Mouse (Mus musculus) T-helper 17 cell (primary cell): ENCODE results near the gene Sik3.

Experiments used
- in situ Hi-C, 2 experiments: fragments of 300-600 bp; cut with MboI, MseI; formaldehyde crosslinking; loops; 1 replicate in 1 of 2; 2 replicates in 1 of 2; pipeline ENCODE4 v1.15.1; 2025; ENCODE audit warnings: high pct_unique_total_duplicates in 2 of 2

The Sik3 gene

DNA sequence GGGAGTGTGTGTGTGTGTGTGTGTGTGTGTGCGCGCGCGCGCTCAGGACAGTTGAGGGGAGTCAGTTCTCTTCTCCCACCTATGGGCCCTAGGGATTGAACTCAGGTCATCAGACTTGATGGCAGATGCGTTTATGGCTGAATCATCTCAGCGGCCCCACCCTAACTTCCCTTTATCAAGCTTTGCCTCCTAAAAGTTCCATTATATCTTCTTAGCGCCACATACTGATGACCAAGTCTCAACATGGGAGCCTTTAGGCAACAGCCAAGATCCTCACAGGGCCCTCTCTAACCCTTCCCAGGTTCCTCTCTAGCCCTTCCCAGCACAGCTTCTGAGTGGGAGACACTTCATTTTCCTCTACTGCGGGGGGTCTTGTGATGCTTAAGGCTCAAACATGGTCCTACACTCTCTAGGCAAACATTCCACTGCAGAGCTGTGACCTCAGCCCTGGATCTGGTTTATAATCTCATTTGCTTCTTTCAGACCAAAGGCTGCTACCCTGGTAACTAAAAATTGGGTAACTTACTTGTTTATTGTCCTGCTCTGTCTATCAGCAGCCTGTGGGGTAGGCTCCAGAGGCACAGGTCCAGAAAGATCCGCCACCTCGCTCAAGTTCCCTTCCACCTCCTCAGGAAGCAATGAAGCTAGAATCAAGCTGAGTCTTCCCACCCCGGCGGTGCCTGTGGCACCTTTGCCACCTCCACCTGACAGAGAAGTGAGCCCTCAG is 204.3 kb downstream of the Sik3 start:
- in situ Hi-C loops, result no loop called here

- in situ Hi-C loops, result no loop called here
Observed at GRCm38 (mm10) chr9:46218176-46218575, 205.6 kb downstream of the Sik3 start.

GRCm38 (mm10) chr9:46223090-46223489 is 210.5 kb downstream of the Sik3 start:
- in situ Hi-C loops, result no loop called here

DNA sequence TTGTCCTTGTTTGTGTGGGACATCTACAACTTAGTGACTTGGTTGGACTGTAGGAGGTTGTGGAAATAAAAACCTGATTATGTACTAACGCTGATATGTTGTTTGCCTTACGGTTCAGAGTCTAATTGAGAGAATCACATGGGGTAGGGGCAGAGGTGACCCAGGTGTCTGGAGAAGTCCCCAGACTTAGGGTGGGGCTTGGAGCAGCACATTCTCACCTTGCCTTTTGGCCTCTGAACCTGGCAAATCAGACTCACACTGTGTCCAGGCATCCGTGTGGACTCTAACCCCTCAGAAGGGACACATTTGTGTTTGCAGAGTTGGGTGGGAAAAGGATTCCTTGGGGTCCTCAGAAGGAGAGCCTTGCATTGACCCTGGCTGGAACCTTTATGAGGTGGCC is 211.5 kb downstream of the Sik3 start:
- in situ Hi-C loops, result no loop called here

DNA sequence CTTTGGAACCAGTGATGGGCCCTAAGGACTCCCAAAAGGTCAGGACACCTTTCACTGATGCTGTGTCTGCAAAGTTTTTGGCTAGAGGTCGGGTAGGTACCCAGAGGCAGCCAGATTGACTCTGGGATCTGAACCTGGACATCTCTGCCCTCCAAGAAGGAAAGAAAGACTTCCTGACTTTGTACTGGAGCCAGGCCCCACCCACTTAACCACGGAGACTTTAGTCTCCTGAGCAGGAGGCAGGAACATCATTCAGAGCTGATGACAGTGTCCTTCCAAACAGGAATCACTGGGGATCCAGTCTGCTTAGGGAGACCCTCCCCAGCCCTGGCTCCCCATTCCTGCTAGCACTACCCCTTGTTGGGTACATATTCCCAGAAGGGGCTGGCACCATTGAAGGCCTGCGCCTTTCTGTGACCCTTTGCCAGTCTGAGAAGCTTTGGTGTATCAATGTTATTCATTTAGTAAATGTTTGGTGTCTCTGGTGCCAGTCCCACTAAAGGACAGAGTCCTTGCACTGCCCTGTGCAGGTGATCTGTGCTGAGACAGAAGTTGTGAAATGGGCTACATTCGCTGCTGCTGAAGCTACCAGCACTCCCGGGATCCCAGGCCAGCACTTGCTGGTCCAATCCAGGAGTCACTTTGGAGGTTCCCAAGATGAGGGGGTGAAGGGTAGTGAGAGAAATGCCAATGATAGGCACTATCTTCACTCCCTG is 212.5 kb downstream of the Sik3 start:
- in situ Hi-C loops, result loop anchor here in 1 of 2 experiments (5.0 kb wide), 1 partner anchor 1083 kb away; no protein-coding TSS in a partner anchor

GRCm38 (mm10) chr9:46227064-46227614 is 214.5 kb downstream of the Sik3 start:
- in situ Hi-C loops, result loop anchor here in 1 of 2 experiments (5.0 kb wide), 1 partner anchor 1085 kb away; no protein-coding TSS in a partner anchor

- in situ Hi-C loops, result loop anchor here in 1 of 2 experiments (5.0 kb wide), 1 partner anchor 1086 kb away; no protein-coding TSS in a partner anchor
Observed at GRCm38 (mm10) chr9:46228491-46228890, 215.9 kb downstream of the Sik3 start, which contains the start of gene Apoa1. Gene Apoa1, plus strand, starts transcription at chr9:46228580.

GRCm38 (mm10) chr9:46229573-46230449 is 217.2 kb downstream of the Sik3 start:
- in situ Hi-C loops, result loop anchor here in 1 of 2 experiments (5.0 kb wide), 1 partner anchor 1088 kb away; no protein-coding TSS in a partner anchor

DNA sequence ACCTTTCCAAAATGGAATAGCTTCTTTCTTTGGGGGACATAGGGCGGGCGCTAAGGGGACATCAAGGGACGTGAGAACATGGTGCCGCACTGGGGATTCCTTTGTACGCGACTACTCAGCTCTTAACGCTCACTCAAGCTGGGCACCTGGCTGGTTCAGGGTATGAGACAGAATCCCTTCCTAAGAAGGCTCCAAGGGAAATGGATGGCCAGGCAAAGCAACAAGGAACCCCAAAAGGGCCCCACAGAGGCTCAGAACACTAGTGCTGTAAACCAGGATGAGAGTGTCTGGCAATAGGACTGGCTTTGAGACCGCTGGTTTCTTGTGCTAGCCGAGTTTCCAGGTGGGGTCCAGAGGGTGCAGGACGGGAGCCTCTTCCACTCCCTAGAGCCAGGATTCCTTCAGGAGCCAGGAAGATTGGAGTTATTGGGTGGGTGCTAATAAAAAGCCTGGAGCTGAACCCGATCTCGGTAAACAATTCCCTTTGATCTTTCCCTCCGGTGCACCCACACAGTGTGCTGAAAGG is 217.9 kb downstream of the Sik3 start:
- in situ Hi-C loops, result no loop called here

DNA sequence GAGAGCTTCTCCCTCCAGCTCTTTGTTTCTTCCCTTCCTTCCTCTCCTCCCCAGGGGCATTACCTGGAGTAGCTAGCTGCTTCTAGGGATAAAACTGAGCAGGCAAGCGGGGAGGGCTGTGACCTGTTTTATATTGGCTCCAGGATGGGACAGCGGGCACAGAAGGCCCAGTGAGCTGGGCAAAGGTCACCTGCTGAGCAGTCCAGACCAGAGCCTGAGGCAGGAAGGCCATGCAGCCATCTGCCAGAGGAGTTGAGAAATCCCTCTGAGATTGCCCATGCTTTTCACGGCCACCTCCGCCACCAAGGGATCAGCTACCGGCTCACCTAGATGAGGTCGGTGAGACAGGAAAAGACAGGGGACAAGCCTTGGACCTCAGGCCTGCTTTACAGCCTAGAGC is 222.6 kb downstream of the Sik3 start:
- in situ Hi-C loops, result no loop called here

GRCm38 (mm10) chr9:46235596-46235648 is 222.8 kb downstream of the Sik3 start, which contains the start of gene Apoc3:
Gene Apoc3, minus strand, starts transcription at chr9:46235636.
- in situ Hi-C loops, result no loop called here

- in situ Hi-C loops, result no loop called here
Observed at GRCm38 (mm10) chr9:46235649-46236048, 223.0 kb downstream of the Sik3 start.

GRCm38 (mm10) chr9:46238850-46239249 is 226.2 kb downstream of the Sik3 start:
- in situ Hi-C loops, result no loop called here

GRCm38 (mm10) chr9:46240526-46241153 is 228.0 kb downstream of the Sik3 start, which contains the start of gene Apoa4:
Gene Apoa4, plus strand, starts transcription at chr9:46240696.
- in situ Hi-C loops, result no loop called here

DNA sequence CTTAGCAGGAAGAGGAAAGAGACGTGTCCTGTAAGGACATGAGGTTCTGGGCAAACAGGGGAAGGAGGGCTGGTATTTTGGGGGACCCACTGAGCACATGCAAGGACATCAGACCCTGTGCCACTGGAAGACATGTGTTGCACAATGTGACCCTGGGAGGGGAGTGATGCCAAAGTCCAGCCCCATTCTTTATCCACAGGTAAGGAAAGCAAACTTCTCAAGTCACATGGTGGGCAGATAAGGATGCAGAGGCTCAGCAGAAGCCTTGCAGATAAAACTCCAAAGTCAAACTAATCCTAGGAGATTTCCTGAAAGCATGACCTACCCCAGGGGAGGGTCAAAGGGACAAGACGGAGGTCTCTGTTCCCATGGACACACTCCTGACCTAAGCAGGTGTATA is 229.2 kb downstream of the Sik3 start:
- in situ Hi-C loops, result no loop called here

- in situ Hi-C loops, result no loop called here
Observed at GRCm38 (mm10) chr9:46243122-46243521, 230.5 kb downstream of the Sik3 start.

DNA sequence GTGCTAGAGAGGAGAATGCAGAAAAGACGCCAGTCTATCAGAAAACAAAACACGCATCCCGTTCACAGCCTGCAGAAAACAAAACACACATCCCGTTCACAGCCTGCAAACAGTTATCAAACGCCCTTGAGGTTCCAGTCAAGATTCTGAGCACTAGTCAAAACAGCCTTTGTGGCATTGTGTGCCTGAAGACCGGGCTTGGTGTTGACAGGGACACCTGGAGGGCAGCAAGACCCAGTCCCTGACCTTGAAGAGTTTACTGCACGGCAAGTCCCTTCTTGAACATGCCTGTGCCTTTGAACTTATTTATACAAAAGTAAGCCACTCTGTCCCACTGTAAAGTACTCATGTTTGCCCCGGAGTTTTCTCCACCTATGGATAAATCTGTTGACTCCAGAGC is 231.0 kb downstream of the Sik3 start:
- in situ Hi-C loops, result no loop called here

- in situ Hi-C loops, result no loop called here
Observed at GRCm38 (mm10) chr9:46246752-46247324, 234.2 kb downstream of the Sik3 start.

DNA sequence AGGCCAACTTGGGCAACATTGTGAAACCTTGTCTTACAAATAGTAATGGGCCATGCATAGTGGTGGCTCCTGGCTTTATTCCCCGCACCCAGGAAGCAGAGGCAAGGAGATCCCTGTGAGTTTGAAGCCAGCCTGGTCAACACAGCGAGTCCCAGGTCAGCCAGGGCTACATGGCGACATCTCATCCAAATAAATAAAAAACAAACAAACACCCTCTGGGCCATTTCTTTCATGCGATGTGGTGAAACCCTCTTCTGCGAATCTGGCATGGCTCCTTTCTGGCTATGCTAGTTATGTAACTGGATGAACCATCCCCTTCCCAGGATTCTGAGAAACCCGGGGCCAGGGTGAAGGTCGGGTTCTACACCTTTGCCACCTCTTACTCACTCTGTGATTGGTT is 243.6 kb downstream of the Sik3 start:
- in situ Hi-C loops, result no loop called here

GRCm38 (mm10) chr9:46256658-46257385 is 244.2 kb downstream of the Sik3 start:
- in situ Hi-C loops, result no loop called here
